Mouse (Mus musculus) kidney, adult 2 months (tissue): ENCODE results near the gene Zdhhc9.

ENCODE experiments used
- CTCF ChIP-seq: fragments of 200-500 bp; conservative IDR thresholded peaks from 2 replicates; pipeline ENCODE4 v1.5.1; 2011; ENCODE audit warnings: low read depth, mild to moderate bottlenecking, control low read depth, low read length, moderate library complexity, mixed read lengths; ENCODE audit not compliant: insufficient read depth, insufficient read length
- POLR2A ChIP-seq: fragments of 200-500 bp; IDR thresholded peaks from one replicate; pipeline ENCODE4 v1.6.1; 2011; ENCODE audit warnings: low read depth, low read length, control low read depth

DNA sequence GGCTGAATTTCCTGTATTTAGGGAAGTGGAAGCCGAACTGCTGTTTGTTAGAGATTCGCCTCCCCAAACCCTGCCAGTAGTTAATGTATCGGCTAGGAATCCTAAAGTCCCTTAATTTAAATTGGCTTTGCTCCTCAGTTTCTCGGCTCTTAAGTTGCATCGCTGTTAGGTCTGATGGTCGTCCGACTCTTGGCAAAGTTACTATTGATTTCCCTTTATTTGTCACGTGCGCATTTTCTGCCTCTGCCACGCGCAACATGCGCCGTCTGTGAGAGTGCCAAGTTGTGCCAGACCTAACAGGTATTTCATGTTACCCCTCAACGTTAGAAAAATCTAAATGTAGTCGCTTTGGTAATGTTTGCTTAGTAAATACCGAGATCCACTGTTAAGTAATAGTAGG lies 48.3 kb upstream of the Zdhhc9 start:
- TF ChIP-seq CTCF (no peak), POLR2A (no peak)
